Mouse (Mus musculus) ovary, postnatal 14 days (tissue): Measurements from ENCODE around the gene Oxct2a.
"Not testable (repeated sequence)": the region's sequence is repeated elsewhere in the genome, so short reads cannot be mapped to it uniquely, and the experiment has no call there.

Experiments
- DNase-seq: peaks from one replicate; pipeline ENCODE4 v3.0.0; 2022; ENCODE audit warnings: low spot score

Oxct2a gene

DNA sequence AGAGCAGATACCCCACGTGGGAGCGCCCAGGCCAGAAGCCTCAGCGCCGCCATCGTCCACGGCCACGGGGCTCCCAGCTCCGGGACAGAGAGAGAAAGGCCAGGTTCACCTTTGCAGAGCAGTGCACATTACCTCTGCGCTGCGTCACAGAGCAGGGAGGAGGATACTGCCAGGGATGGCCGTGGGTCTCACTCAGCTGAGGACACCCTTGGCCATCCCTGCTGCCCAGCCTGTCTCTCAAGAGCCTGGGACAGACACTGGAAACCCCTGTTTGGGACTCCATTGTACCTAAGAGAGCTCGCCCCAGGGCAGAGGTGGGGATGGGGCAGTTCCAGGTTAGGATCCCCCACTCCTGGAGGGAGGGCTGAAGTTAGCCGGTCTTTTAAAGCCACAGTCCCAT lies at the start of gene Oxct2a:
TSS of gene Oxct2a (minus strand) at position 101 of the 400 bp plus-strand sequence.
- no peak for DNase-seq

DNA sequence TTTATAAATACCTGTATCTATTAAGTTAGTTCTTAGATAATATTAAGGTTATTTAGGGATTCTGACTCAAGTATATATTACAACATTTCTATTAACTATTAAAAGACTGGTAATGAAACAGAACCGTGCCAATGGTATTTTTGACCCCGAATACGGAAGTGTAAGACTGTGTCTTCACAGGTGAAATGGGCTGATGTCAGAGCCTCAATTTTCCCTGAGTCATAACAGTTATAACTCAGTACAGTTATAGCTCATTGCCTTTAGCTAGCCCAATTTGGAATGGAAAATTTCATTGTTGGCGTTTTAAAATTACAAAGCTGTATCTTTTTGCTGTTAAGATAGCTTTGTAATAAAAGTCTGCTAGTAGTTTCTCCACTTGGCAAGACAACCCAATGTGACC lies 40.1 kb upstream of the Oxct2a start:
- no peak for DNase-seq

DNA sequence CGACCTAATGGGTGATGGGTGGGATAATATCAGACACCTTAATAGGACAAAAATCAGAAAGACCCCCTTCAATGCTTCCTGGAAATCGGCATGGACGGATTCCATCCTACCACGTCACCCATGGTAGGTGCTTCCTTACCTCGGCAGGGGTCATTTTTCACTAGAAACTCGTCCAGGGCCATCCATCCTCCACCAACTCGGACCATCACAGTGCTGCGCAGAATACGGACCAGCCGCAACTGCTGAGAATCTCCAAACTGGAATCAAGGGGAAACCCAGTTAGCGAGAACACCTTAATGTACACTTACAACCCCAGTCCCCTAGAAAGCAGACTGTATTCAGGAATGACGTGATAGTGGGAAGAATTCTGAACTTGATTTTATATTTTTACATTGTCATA lies 37.3 kb upstream of the Oxct2a start:
- no peak for DNase-seq

DNA sequence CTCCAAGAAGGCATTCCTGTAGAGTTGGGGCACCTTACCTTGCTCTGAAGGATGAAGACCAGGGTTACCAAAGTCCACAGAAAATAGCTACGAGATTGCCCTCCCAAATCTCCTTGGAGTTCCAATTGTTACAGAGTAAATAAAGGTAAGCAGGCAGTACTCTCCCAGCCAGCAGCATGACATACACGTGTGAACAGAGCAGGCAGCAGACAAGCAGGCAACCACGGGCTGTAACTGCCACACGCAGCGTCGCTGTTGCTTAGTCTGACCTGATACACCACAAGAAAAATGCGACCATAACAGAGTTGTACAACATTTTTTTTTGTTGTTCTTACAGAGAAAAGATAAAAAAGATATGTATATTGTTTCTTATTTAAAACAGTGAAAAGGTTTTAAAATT lies 35.2 kb upstream of the Oxct2a start:
- DNase-seq, result no peak

DNA sequence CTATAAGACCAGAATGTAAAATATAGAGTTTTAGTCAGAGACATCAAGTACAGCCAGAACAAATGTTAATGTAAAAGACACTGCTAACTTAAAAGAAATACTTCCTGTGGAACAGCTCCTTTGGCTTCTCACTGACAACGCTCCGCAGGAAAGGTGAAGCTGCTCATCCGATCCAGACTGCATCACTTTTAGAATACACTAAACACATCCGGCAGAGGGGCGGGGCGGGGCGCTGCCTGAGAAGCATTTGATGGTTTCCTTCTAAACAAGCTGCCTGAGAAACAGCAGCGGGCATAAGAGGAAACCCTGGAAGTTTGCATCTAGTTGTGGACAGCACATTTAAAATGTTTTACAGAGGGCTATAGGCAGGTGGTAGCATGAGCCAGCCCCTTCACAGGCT lies 32.5 kb upstream of the Oxct2a start:
- DNase-seq, result no peak

DNA sequence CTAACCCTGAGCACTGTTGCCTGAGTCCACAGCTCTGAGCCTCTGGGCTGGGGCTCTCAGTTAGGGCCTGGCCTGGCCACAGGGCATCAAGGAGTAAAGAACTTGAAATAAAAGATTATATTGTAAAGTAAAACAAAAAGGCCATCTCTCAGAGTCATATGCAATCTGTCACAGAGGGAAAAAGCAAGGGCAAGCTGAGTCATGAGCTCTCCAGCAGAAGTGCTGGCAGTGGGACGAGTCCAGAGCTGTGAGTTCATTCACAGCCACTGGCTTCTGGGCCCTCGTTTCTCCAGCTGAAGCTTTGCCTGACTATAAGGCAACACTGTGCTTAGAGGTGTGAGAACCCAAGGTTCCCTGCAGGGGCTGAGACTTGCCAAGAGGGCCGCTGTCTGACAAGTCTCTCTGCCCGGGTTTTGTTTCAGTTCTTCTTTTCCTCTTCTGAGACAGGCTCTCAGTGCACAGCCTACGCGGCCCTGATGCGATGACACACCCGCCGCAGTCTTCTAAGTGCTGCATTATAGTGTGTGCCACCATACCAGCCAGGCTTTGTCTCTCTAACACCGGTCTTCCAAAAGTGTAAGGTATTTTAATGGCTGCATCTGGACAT lies 29.9 kb upstream of the Oxct2a start:
- DNase-seq, result no peak

DNA sequence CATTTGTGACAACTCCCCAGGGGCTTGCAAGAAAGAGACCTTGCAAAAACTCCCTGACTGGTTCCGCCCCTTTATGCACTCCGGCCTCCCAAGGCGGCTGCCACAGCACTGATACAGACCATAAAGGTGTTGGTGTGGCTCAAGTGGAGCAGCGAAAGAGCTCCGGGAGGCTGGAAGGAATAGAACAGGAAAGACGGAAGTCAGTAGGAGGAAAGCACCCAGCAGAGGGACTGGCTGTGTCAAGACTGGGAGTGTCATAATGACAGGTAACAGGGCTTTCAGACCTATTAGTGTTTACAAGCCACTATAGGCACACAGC lies 20.0 kb upstream of the Oxct2a start:
- no peak for DNase-seq

DNA sequence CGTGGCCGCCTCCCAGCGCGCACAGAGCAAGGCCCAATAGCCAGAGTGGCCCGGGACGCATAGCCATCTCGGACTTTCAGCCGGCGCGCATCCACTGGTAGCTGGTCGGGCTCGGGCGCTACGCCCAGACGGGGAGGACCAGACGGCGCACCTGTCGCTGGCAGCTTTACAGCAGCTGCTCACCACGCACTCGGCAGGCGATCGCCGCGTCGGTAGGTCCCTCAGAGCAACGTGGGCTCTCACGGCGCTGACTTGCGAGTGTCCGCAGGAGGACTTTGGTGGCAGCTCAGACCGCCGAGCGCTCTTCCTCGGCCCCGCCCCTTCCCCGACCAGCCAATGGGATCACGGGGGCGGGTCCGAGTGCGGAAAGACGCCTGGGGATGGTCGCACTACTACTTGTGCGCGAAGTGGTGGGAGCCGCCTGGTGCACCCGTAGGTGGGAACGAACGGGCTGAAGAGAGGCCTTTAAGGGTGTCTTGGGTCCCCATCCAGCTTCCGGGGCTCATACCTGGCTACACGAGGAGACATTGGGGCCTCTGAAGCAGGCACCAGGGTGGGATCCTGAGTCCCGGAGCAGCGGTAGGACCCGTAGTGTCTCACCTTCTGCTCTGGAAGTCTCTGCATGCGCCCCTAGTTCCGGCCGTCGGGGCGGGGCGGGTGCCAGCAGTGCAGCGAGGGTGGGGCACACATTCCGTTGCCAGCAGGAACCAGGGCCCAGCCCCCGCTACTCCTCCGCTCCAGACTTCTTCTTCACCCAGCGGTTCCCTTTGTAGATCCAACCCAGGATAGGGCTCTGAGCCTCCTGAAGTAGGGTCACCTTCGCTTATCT lies 19.4 kb upstream of the Oxct2a start, which contains the start of gene Bmp8a:
TSS of gene Bmp8a (minus strand) at position 611 of the 829 bp plus-strand sequence.
- peak; percentile 43 for DNase-seq

DNA sequence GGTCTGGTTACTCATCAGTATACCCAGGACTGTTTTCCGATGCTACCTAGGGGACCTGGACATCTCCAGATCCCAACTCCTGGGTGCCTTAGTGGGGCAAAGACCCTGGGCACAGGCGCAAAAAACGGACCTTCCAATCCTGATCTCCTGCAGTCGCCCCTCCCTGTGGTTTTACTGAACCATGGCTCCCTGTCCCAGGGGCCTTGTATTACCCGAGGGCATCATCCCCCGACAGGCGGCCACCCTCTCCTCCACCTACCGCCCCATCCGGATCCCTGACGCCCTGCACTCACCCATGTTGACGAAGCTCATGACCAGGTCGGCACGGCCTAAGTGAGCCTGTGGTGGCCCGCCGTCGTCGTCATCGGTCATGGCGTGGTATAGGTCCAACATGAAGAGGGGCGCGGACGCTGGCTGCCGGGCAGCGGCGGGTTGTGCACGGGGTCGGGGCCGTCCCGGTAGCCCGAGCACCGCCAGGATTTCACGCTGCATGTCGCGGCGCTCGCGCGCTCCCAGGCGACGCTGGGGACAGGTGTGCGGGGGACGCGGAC lies 18.7 kb upstream of the Oxct2a start:
- DNase-seq, result no peak

DNA sequence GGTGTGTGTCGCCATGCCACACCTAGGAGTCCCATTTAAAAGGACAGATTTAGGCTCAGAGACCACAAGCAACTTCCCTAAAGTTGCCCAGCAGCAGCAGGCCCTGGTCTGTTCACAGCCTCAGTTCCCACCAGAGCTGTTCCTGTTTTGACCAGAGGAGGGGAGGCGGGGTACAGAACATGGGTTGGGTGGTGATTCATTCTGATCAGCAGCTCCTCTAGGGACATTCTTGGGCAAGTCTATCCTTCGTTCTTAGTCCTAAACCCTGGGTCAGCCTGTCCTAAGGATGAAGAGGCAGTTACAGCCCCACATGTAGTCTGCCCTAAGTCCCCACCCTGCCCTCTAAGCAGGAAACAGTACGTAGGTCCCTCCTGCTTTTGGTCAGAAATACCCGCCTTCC lies 16.8 kb upstream of the Oxct2a start:
- no peak for DNase-seq

DNA sequence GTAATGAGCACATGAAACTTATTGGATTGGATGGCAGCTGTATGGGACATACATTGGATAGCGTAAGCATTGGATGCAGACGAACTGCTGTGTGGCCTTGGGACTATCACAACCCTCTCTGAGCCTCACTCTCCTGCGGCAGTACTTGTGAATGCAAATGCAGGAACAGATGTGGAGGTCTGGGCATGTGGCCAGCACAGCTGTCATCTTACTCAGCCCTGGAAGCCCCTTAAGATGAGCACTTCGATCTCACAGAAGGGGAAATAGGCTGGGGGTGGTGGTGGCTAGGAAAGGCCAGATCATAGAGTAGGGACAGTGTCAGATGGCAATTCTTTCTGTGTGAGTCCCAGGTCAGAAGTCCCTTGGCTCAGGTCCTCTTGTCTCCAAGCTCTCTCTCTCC lies 14.3 kb upstream of the Oxct2a start:
- no peak for DNase-seq

DNA sequence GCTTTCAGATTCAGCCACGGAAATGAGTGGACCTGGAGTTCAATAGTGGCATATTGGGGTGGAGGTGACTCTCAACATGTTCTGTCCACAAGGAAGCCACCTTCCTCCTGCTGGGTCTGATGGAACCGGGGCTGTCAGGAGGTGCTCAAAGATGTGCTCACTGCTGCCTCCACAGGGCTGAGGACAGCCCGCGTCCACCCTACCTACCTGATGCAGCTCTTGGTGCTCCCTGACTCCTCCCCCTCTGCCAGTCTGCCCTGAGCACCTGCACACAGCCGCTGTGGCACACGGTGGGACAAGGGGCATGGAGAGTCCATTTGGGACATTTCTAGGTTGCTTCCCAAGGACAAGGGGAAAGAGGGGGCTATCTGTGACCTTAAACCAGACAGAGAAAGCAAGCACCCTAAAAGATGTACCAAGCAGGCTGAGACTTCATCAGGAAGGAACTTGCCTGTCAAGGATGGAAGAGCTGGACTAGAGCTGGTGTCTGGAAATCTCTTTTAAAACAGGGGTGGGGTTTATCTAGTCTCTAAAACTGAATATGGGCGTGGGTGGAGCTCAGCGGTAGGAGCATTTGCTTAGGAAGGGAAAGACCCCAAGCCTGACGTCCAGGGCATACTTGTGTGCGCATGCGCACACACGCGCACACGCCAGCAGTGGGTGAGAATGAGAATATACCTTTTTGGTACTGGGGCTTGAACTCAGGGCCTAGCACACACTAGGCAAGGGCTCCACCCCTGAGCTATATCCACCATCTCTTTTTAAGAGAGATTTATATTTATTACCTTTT lies 12.6 kb upstream of the Oxct2a start:
- no peak for DNase-seq

DNA sequence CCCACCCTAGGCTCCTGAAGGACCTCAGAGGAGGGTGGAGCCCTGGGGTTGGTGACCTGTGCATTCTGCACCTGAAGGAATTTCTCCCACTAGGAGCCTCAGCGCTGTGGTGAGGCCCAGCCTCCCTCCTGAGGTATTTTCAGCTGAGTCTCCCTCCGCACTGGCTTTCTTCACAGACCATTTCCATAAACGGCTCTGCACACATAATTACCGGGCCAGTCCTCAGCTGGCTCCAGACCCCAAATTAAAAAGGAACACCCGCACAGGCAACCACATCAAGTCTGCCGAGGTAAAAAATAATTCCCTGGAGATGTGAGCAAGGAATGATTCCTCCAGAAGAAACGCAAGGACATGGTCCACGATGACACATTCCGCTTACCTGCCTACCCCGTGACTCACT lies 11.8 kb upstream of the Oxct2a start:
- not testable (repeated sequence) for DNase-seq

DNA sequence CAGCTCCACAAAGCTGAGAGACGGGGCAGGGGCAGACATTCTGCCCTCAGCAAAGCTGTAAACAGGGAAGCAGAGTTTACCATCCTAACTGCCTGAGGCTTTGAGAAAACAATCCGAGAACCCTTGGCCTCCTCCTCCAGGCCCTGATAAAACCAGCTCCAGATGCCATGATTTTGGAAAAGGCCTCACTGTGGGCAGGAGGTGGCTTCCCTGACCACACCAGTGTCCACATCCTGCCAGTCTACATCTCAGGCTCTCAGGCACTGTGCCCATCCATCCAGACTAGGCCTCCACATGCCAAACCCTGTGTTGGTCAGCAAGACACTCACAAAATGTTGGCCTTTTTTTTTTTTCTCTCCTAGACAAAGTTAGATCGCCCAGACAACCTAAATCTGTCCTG lies 10.7 kb upstream of the Oxct2a start:
- no peak for DNase-seq

DNA sequence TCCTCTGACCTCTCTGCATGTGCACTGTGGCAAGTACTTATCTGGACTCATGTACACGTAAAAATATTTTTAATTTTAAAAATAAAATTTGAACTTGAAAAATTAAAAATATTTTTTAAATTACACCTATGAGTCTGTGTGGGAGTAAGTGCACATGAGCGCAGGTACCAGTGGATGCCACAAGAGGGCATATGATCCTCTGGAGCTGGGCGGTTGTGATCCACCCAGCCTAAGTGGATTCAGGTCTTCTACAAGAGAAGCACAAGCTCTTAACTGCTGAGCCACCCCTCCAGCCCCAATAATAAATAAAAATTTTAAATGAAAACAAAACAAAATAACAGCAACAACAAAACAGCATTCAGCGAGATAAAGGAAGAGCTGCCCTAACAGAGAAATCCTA lies 9.7 kb upstream of the Oxct2a start:
- DNase-seq, result no peak

DNA sequence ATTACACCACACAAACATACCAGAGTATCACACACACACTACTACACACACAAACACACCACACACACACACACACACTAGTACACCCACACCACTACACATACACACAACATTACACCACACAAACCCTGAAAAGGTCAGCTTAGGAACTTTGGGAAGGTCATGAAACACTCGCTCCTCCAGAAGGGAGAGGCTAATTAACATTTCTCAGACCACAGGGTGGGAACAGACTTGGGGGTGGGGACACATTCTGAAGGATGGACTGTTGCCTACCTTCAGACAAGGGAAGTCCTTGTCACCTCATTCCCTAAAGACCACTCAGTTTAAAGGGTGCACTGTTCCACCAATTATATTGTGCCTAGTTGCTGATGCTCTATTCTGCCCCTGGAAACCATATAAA lies 8.5 kb upstream of the Oxct2a start:
- DNase-seq, result not testable (repeated sequence)

DNA sequence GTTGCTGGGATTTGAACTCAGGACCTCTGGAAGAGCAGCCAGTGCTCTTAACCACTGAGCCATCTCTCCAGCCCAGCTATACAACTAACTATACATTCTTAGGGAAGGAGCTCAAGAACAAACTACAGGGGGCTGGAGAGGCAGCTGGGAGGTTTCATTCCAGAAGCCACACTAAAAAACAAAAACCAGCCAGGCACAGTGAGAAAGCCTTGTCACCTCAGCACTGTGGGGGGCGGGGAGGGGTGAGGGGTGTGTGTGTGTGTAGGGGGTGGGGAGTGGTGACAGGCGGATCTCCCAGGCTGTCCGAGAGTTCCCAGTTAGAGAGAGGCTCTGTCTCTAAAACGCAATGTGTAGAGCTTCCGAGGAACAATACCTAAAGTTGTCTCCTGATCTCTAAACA lies 7.9 kb upstream of the Oxct2a start:
- no peak for DNase-seq

DNA sequence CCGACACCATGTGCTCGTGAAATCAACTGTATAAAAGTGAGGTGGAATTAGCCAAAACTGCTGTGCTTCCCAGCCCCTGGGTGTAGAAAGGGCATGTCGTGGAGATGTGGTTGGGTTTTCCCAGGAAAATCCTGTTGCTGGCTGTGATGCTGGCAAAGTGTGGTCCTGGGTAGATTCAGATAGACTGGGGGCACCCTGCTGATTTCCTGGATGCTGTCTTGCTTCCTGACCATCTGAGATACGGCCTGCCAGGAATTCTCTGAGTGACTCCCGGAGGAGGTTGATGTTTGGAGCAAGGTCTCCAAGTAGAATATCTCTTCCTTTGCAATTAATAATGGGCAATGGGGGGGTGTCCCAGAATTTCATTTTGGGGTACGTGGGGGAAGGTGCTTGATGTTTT lies 5.5 kb upstream of the Oxct2a start:
- DNase-seq, result no peak

DNA sequence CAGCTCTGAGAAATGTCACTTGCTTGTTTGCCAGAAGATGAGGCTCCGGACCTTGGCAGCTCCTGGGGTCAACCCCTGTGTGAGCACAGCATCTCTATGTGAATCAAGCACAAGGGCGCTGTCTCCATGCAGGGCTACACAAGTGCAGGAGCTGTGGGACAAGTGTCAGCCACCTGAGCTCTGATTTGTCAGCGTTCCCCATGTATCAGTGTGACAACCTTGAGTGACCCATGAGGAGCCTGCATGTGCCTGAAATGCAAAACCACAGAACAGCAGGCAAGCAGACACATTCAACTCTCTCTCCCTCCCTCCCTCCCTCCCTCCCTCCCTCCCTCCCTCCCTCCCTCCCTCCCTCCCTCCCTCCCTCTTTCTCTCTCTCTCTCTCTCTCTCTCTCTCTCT lies 4.2 kb upstream of the Oxct2a start:
- DNase-seq, result no peak

DNA sequence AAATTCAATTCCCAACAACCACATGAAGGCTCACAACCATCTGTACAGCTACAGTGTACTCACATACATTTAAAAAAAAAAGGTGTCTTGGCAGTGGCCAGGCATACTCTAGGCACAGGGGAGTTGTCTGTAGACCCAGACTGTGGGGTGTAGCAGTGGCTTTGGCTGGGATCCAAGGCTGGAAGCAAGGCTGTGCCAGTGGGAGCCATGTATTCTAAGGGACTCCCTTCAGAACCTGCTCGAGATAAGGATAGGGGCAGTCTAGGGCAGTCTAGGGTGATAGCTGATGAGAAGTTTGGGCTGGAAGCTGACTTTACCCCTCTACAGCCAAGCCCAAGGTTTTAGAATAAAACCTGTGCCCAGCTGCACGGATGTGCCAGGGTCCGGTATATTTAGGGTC lies 2.7 kb upstream of the Oxct2a start:
- DNase-seq, result no peak

DNA sequence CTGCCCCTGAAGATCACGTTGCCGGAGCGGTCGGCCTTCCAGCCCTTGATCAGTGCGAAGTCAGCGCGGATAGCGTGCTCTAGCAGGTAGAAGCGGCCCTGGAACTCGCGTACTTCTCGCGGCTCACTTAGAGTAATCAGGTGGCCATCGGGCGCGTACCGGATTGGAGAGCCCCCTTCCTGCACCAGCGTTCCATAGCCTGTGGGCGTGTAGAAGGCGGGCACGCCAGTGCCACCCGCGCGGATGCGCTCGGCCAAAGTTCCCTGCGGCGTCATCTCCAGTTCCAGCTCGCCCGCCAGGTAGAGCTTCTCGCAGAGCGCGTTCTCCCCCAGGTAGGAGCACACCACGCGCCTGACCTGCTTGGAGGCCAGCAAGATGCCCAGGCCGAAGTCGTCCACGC lies 524 bp downstream of the Oxct2a start:
- DNase-seq, result not testable (repeated sequence)

DNA sequence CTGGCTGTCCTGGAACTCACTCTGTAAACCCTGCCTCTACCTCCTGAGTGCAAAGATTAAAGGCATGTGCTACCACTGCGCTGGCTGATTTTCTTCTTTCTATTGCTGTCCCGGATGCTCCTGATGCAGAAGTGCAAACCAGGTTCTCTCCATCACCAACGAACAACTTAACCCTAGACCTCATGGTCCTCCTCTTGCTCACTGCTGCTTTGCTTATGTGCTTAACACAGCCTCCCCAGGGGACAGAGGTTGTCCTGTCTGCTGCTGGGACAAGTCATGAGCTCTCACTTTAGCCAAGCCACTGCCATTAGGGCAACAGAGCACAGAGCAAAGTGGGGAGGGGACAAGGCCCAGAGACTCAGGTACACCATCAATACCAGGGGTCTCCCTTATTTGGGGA lies 8.9 kb downstream of the Oxct2a start:
- DNase-seq, result no peak

DNA sequence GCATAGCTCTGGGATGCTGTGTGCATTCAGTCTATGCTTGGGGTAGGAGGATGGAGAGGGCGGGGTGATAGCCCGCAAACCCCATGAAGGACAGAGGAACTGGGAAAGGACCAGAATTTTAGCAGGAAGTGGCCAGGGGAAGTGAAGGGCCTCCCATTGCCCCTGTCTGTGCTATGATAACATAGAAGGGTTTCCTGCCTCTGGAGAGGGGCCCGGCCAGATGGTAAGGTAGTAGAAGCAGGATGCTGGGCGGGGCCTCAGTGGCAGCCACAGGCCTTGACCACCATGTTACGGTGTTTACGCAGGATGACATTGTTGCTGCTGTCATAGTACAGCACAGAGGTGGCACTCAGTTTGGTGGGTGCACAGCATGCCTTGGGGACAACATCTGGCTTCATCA lies 10.4 kb downstream of the Oxct2a start:
- DNase-seq, result no peak
